Mouse (Mus musculus) urinary bladder, postnatal 36 days (tissue): Measurements from ENCODE around the gene Slf1.

Experiments used
- DNase-seq, 2 experiments: peaks; one replicate each; pipeline ENCODE4 v3.0.0; 2022; ENCODE audit warnings: low spot score in 2 of 2, mixed read lengths in 1 of 2

Slf1 gene

GRCm38 (mm10) chr13:77134931-77135620 is at the start of gene Slf1, which contains the start of gene 2210408I21Rik:
Gene Slf1 (minus strand): TSS chr13:77135473.
Gene 2210408I21Rik (plus strand): TSS chr13:77135540.
- DNase-seq: peak; percentile 81 to 89

- no peak for DNase-seq
These were observed 42.7 kb upstream of the Slf1 start for GRCm38 (mm10) chr13:77177931-77178330.

GRCm38 (mm10) chr13:77140890-77141289 is 5.6 kb upstream of the Slf1 start:
- no peak for DNase-seq

GRCm38 (mm10) chr13:77135621-77135981 is 328 bp upstream of the Slf1 start:
- no peak for DNase-seq

- DNase-seq: no peak
These were observed 4.1 kb downstream of the Slf1 start for GRCm38 (mm10) chr13:77131132-77131531.

- no peak for DNase-seq
These were observed 7.0 kb downstream of the Slf1 start for GRCm38 (mm10) chr13:77128240-77128639.

GRCm38 (mm10) chr13:77125159-77125558 is 10.1 kb downstream of the Slf1 start:
- DNase-seq: no peak

GRCm38 (mm10) chr13:77118695-77119094 is 16.6 kb downstream of the Slf1 start:
- no peak for DNase-seq

GRCm38 (mm10) chr13:77107734-77108133 is 27.5 kb downstream of the Slf1 start:
- DNase-seq: no peak

GRCm38 (mm10) chr13:77092876-77093275 is 42.4 kb downstream of the Slf1 start:
- DNase-seq: peak in 1 of 2 experiments; percentile 2

GRCm38 (mm10) chr13:77072030-77072429 is 63.2 kb downstream of the Slf1 start:
- no peak for DNase-seq

GRCm38 (mm10) chr13:77068847-77069246 is 66.4 kb downstream of the Slf1 start:
- DNase-seq: no peak

GRCm38 (mm10) chr13:77063221-77063620 is 72.1 kb downstream of the Slf1 start:
- no peak for DNase-seq

- DNase-seq: peak in 1 of 2 experiments; percentile 10
These were observed 85.5 kb downstream of the Slf1 start for GRCm38 (mm10) chr13:77049736-77050135.

- DNase-seq: no peak
These were observed 86.8 kb downstream of the Slf1 start for GRCm38 (mm10) chr13:77048461-77048860.

GRCm38 (mm10) chr13:77047179-77047931 is 87.9 kb downstream of the Slf1 start:
- DNase-seq: no peak

- no peak for DNase-seq
These were observed 88.9 kb downstream of the Slf1 start for GRCm38 (mm10) chr13:77046416-77046815.

GRCm38 (mm10) chr13:77045375-77045774 is 89.9 kb downstream of the Slf1 start:
- DNase-seq: no peak

GRCm38 (mm10) chr13:77043375-77043774 is 91.9 kb downstream of the Slf1 start:
- DNase-seq: no peak

- DNase-seq: no peak
These were observed 105.7 kb downstream of the Slf1 start for GRCm38 (mm10) chr13:77029594-77029993.

- no peak for DNase-seq
These were observed 116.4 kb downstream of the Slf1 start for GRCm38 (mm10) chr13:77018851-77019250.

GRCm38 (mm10) chr13:77003684-77004083 is 131.6 kb downstream of the Slf1 start:
- DNase-seq: no peak

GRCm38 (mm10) chr13:77002628-77003027 is 132.6 kb downstream of the Slf1 start:
- DNase-seq: no peak
